Mouse (Mus musculus) embryonic fibroblast, embryonic 13.5 days (primary cell): ENCODE measurements around the gene Gas6.

Source experiments
- CTCF ChIP-seq: IDR thresholded peaks from 2 replicates; pipeline ENCODE4 v1.5.1; 2011; ENCODE audit warnings: mild to moderate bottlenecking, control low read depth, low read length, moderate library complexity, borderline replicate concordance; ENCODE audit not compliant: insufficient read depth
- POLR2A ChIP-seq: IDR thresholded peaks from 2 replicates; pipeline ENCODE4 v1.6.1; 2011; ENCODE audit warnings: low read depth, mild to moderate bottlenecking, control low read depth, low read length, moderate library complexity

- no peak for TF ChIP-seq POLR2A
- no peak for TF ChIP-seq CTCF
Measured at GRCm38 (mm10) chr8:13540122-13540521, 45.8 kb upstream of the Gas6 start.
